Comparison of ENCODE assay signal across 8 mouse cellular contexts in the genomic region with DNA sequence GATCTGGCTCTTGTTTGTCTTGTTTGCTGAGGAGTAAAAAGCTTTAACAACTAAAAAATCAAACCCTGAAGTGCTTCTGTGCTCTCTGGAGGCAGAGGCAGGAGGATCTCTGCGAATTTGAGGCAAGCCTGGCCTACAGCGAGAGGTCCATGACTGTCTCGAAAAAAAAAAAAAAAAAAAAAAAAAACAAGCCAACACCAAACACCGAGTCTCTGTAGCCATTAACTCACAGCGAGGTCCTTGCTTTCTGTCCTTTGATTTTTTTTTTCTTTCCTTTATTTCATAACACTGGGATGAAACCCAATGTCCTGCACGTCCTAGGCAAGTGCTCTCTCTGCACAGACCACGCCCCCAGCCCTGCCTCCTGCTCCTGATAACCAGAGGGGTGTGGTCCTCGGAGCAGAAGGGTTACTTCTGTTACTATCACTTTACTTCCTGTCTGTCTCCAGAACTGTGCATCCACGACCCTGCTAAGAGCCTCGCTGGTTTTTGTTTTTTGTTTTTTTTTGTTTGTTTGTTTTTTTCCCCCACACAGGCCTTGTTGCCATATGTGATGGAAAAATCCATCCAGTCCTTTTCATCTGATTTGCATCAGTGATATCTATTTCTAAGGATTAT. TPM values are rescaled to one million over a fixed set of nuclear protein-coding genes. Genes with fewer than 3 reads are reported as not detected.
DNase-seq lines count a peak whose midpoint lies in the region; ATAC-seq lines count a peak whose summit lies in the region.

No protein-coding gene starts in this region.

- H3K4me2 ChIP-seq in liver, embryonic 16.5 days (ENCODE audit: low read depth, low read length), result peak overlapping the region; percentile 67
- no peak overlapping the region for H3K4me2 ChIP-seq in stomach, embryonic 16.5 days (ENCODE audit: low read depth, low read length)

- H3K9me3 ChIP-seq in liver, embryonic 16.5 days (replicated peaks; ENCODE audit: control insufficient read depth, low read length), result no peaks in the 10 kb centered on the region
- no peaks in the 10 kb centered on the region for H3K9me3 ChIP-seq in stomach, embryonic 16.5 days (replicated peaks; ENCODE audit: control insufficient read depth, low read length)

- 34% methylated on average over 10 of the region's 10 CpGs for WGBS in liver, embryonic 16.5 days (ENCODE audit: insufficient replicate concordance)
- 70% methylated on average over 10 of the region's 10 CpGs for WGBS in stomach, embryonic 16.5 days

- peak; percentile 76 for DNase-seq in A20 (ENCODE audit: low read depth, low spot score)
- peak; percentile 81 for DNase-seq in R1 (ENCODE audit: low read depth, low spot score)
- DNase-seq in heart, adult 9 months (ENCODE audit: low spot score in 2 of 2), result peak; percentile 36 to 49
- no peak for DNase-seq in embryo, embryonic 9.5 days (ENCODE audit: extremely low spot score)
- DNase-seq in frontal cortex, postnatal 10 days (ENCODE audit: low spot score in 2 of 2), result no peak
- DNase-seq in left cerebral cortex, adult 11 months (ENCODE audit: low spot score), result no peak

- peak overlapping the region; percentile 45 for H3K4me3 ChIP-seq in liver, embryonic 16.5 days (ENCODE audit: low read depth, low read length)
- H3K4me3 ChIP-seq in stomach, embryonic 16.5 days (replicated peaks; ENCODE audit: low read length), result no peak overlapping the region

- H3K9ac ChIP-seq in liver, embryonic 16.5 days (ENCODE audit: low read depth, low read length), result no peak overlapping the region
- no peak overlapping the region for H3K9ac ChIP-seq in stomach, embryonic 16.5 days (ENCODE audit: low read length)

- H3K36me3 ChIP-seq in liver, embryonic 16.5 days (ENCODE audit: control insufficient read depth, insufficient read depth), result no peaks in the 10 kb centered on the region
- H3K36me3 ChIP-seq in stomach, embryonic 16.5 days (ENCODE audit: control insufficient read depth, insufficient read depth, low read length), result no peaks in the 10 kb centered on the region

- H3K27me3 ChIP-seq in liver, embryonic 16.5 days (ENCODE audit: control insufficient read depth, insufficient read depth, low read depth, low read length), result no peaks in the 10 kb centered on the region
- H3K27me3 ChIP-seq in stomach, embryonic 16.5 days (ENCODE audit: control insufficient read depth, insufficient read depth, low read length), result no peaks in the 10 kb centered on the region

- peak overlapping the region; percentile 89 for H3K27ac ChIP-seq in liver, embryonic 16.5 days (ENCODE audit: low read length)
- H3K27ac ChIP-seq in stomach, embryonic 16.5 days (ENCODE audit: low read length), result no peak overlapping the region

- H3K4me1 ChIP-seq in liver, embryonic 16.5 days (ENCODE audit: control insufficient read depth, low read depth, low read length), result peaks cover 44% of the 10 kb centered on the region
- peaks cover 11% of the 10 kb centered on the region for H3K4me1 ChIP-seq in stomach, embryonic 16.5 days (ENCODE audit: control insufficient read depth, insufficient read depth, low read length)

- ATAC-seq in liver, embryonic 16.5 days (ENCODE audit: low read depth), result peak; percentile 87
- ATAC-seq in stomach, embryonic 16.5 days (ENCODE audit: insufficient read depth, low FRiP score), result peak; percentile 49; the same call in 1 of the 2 replicates

RNA-seq across cellular contexts. Expression of a gene that starts 28.0 kb away (rescaled TPM):
- 2.9 and 3.1 TPM in 2 replicates for polyA plus RNA-seq in liver, embryonic 16.5 days (2015; fragmentation: Nextera tagmentation; extraction: Ambion mirVana)
- polyA plus RNA-seq in stomach, embryonic 16.5 days (2015; fragmentation: Nextera tagmentation; extraction: Ambion mirVana), result 4.8 and 5.2 TPM in 2 replicates

RNA-seq across cellular contexts. Expression of a gene that starts 40.7 kb away (rescaled TPM):
- 194 and 198 TPM in 2 replicates for polyA plus RNA-seq in liver, embryonic 16.5 days (2015; fragmentation: Nextera tagmentation; extraction: Ambion mirVana)
- 326 and 359 TPM in 2 replicates for polyA plus RNA-seq in stomach, embryonic 16.5 days (2015; fragmentation: Nextera tagmentation; extraction: Ambion mirVana)

Comparison
In these comparisons a context has a peak if more than half of its experiments do, and no peak if none do; other contexts are left out.
1. DNase-seq: peak in A20 (single experiment), R1 (single experiment) and heart, adult 9 months (2 of 2); none in embryo, embryonic 9.5 days (single experiment), frontal cortex, postnatal 10 days (0 of 2) and left cerebral cortex, adult 11 months (single experiment).